Mouse (Mus musculus) bone marrow macrophage, adult 2 months (primary cell): Measurements from ENCODE around the gene Ttll5.

Experiments used
- CTCF ChIP-seq: IDR thresholded peaks from 2 replicates; pipeline ENCODE4 v1.5.1; 2012; ENCODE audit warnings: low read depth, mild to moderate bottlenecking, low read length, moderate library complexity
- POLR2A ChIP-seq: IDR thresholded peaks from 2 replicates; pipeline ENCODE4 v1.6.1; 2012; ENCODE audit warnings: mild to moderate bottlenecking, low read depth, low read length, borderline replicate concordance

DNA sequence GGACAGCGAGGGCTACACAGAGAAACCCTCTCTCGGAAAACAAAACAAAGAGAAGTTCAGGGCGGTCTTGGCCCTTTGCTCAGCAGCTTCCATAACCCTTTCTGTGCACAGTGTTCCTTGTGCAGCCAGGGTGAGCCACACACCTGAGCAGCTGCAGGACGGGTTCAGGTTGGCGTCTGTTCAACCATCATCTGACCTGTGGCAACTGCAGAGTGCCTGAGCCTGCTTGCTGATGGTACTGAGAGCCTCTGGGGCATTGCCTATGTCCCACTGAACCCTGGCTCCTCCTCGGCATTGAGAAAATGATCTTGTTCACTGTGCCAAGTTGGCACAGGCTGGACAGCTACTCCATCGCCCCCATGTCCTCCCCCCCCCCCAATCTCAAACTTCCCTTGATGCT is 250.9 kb downstream of the Ttll5 start:
- no peak for TF ChIP-seq CTCF
- no peak for TF ChIP-seq POLR2A
